Mouse (Mus musculus) fibroblast of lung, adult 2 months (primary cell): ENCODE measurements around the gene Rnaseh2a.
A peak's percentile ranks its signal among the peaks of the same experiment; 100 is the strongest.
"Not testable (repeated sequence)": the region's sequence is repeated elsewhere in the genome, so short reads cannot be mapped to it uniquely, and the experiment has no call there.

Experiments
- DNase-seq: peaks from one replicate; pipeline ENCODE4 v3.0.0-alpha.2; 2011; ENCODE audit warnings: low read depth

The Rnaseh2a gene

DNA sequence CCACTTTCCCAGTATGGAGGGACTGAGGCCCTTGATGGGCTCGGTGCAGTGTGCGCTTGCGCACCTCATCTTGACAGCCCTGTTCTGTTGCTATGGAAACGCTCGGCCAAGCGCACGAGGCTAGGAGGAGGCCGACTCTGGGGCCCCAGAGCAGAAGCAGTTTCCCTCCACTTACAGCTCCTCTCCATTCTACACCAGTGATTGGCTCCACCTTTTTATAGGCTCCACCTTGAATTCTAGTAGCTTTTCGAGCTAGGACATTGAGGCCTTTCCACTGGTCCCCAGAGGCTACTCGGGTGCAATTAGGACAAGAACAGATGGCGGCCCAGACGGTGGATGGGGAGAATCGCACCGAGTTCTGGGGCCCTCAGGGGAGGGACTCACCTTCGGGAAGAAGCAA is 34.7 kb downstream of the Rnaseh2a start:
- DNase-seq: no peak

- DNase-seq: no peak
These were observed 35.6 kb downstream of the Rnaseh2a start for GRCm38 (mm10) chr8:84933767-84934559.

- DNase-seq: no peak
These were observed 39.0 kb downstream of the Rnaseh2a start for GRCm38 (mm10) chr8:84930582-84930981.

DNA sequence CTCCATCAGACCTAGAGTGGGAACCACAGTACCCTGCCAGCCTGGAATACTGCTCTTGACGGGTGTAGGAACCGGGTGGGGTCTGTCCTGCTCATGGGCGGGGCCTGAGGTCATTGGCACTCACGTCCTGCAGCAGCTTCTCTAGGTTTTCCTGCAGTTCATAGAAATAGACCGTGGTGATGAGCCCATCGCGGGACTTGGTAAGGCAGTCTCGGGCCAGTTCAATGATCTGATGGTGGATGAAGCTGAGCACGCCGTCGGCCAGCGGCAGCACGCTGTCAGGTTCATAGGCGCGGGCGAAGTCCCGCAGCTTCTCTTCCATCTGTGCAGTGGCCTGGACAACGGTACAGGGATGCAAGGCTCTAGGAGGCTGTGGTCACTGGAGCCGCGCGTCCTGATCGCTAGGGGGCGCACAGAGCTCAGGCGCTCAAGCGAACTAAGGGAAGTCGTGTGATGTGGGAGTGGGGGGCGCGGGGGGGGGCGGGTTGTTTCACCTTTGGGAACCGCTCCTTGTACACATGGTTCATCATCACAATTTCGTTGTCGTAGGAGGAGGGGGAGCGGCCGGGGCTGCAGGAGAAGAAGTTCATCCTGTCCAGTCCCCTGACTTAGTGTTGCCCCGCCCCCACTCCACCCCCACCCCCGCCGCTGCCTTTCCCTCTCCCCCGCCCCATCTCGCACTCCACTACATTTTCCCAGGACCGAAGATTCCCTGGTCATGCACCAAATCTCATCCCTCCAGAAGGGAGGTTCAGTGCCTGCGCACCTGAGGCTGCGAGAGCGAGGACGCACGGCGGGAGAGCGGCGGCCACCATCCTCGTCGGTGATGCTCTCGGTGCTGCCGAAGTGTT is 40.9 kb downstream of the Rnaseh2a start:
- no peak for DNase-seq

DNA sequence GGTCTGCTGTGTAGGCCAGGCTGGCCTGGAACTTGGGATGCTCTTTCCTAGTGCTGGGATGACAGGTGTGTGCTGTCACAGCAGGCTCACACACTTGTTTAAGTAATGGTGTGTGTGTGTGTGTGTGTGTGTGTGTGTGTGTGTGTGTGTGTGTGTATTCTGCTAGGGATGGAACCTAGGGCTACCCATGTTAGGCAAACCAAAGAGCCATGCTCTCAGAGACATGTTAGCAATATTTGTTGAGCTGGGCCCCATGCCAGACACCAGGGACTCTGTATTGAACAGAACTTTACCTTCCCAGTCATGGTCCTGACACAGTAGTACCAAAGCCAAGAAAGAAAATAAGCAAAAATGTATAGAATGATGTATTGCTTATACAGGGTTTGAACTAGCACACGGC is 42.1 kb downstream of the Rnaseh2a start:
- no peak for DNase-seq

DNA sequence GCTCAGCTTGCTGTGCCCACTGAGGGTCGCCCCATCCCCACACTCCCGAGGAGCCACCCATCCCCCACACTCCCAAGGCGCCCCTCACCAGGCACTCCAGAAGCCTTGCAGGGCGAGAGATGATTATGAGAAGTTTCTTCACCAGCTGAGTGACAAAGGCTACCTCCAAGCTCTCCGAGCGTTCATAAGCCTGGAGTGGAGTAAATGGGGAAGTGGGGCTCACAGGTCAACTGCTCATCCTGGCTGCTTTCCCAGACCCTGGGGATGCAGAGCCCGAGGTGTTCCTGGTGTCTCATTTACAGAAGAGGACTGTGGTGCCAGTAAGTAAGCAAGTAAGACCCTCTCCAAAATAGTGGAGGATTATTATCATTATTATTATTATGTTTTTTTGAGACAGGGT is 44.0 kb downstream of the Rnaseh2a start:
- no peak for DNase-seq

DNA sequence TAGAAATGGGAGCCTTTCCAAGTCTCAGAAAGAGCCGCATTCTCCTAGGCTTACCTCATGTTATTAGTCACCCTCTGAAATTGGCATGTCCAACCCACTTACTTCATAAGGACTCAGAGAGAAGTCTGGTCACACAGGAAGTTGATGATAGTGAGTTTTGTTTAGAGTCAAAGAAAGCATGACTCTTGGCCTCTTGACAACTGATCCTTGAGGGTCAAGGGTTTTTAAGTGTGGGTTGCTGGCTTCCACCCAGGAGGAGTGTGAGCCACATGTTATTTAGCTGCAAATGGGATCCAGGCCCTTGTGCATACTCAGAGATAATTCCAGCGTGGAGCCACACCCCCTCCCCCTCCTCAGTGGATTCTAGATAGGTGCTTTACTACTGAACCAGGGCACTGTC is 48.0 kb downstream of the Rnaseh2a start:
- DNase-seq: no peak

- DNase-seq: no peak
These were observed 50.9 kb downstream of the Rnaseh2a start for GRCm38 (mm10) chr8:84918646-84919045.

- DNase-seq: no peak
These were observed 51.8 kb downstream of the Rnaseh2a start for GRCm38 (mm10) chr8:84917781-84918180.

GRCm38 (mm10) chr8:84915269-84915668 is 54.3 kb downstream of the Rnaseh2a start:
- no peak for DNase-seq

DNA sequence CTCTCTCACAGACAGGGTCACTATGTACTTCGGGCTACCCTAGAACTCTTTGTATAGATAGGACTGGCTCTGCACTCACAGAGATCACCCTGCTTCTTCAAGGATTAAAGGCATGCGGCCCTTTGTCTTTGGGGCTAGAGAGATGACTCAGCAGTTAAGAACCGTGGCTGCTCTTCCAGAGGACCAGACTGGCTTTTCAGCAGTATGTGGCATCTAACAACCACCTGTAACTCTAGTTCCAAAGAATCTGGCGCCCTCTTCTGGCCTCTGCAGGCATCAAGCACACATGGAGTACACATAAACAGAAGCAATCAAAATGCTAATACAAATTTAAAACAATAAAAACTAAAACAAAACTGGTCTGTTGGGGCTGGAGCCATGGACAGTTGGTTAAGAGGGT is 55.6 kb downstream of the Rnaseh2a start:
- DNase-seq: no peak

GRCm38 (mm10) chr8:84913502-84913900 is 56.1 kb downstream of the Rnaseh2a start:
- DNase-seq: no peak

DNA sequence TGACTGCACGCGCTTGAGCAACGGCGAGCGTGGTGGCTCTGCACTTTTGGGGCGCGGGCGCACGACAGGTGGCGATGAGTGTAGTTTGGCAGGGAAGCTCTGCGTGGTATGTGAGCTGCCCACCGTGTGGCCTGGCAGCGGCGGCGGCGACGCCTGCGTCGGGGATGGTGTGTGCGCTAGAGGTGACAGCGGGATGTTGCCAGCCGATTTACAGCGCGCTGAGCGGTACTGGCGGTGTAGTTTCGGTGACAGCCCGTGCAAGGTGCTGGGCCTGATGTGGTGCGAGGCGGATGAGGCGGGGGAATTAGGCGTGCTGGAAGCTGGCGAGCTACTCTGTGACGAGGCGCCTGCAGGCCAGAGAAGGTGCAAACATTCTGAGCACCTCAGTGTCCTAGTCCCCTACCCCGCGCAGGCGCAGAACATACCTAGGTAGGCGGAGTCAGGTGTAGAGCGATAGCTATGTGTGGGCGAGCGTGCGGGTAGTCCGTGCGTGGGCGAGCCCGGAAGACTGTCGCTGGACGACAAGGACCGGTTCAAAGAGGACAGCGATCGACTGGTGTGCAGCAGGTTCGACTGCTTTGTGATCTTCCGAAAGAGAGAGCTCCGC is 56.6 kb downstream of the Rnaseh2a start:
- DNase-seq: no peak

DNA sequence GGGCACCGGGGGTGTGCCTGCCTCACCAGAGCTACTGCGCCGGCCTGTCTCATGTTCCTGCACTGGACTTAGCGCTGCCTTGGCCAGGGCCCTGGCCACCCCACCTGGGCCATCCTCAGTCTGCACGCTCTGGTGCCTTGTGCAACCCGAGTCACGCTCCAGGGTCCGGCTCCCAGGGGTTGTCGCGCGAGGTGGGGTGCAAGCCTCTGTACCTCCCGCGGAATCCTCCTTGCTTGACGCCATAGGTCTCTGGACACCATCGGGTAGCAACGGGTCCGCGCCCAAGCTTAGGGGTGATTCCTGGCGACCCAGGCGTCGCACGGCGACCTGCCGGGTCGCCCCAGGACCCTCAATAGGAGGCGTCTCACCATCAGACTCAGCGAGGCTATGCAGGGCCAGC is 57.2 kb downstream of the Rnaseh2a start:
- DNase-seq: no peak

GRCm38 (mm10) chr8:84911854-84912253 is 57.7 kb downstream of the Rnaseh2a start:
- DNase-seq: no peak

DNA sequence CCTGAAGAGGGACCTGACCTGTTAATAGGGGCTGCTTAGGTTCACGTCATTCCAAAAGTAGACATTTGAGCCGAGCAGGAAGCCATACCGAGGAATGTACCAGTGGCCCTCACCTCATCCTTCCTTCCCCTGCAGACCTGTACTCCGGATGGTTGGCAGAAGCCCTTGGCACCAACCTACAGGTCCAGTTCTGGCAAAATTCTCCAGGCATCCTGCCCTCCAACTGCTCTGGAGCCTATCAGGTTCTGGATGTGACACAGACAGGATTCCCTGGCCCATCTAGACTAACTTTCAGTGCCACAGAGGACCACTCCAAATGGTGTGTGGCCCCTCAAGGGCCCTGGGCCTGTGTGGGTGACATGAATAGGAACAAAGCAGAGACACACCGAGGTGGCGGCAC is 59.0 kb downstream of the Rnaseh2a start:
- no peak for DNase-seq

DNA sequence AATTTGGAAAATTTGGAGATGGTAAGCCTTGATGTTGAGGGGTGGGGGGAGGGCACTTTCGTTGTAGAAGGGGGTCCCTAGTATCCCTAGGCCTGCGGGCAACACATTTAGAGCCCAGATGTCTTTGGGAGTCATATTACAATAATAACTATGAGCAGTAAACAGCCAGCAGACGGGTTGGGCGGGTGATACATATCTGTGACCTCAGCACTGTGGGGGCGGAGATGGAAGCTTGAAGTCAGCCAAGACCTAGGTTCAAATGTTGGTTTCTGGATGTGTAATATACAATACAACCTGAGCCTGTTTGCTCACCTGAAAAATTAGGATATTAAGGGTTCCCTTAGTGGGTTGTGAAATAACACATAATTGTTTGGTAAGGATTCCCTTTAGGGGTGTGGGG is 59.6 kb downstream of the Rnaseh2a start:
- DNase-seq: no peak

DNA sequence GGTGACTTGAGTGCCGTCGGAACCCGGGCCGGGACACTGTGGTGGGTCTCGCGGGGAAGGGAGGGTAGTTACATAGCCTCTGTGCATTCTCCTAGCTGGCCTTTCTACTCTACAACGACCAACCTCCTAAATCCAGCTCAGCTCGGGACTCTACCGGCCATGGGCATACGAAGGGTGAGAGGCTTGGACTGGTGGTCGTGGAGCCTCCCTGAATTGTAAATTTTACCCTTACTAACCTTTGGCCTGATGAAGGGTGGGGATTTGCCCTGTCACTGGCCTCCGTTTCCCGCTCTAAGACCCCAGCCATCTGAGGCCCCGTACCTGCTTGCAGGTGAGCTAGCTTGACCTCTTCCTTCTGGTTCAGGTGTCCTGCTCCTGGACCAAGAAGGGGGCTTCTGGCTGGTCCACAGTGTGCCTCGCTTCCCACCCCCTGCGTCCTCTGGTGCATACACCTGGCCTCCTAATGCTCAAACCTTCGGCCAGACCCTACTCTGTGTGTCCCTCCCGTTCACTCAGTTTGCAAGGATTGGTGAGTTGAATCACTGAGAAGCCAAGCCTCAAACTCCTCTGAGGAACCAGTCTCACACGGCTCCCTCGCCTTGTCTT is 60.3 kb downstream of the Rnaseh2a start:
- no peak for DNase-seq

DNA sequence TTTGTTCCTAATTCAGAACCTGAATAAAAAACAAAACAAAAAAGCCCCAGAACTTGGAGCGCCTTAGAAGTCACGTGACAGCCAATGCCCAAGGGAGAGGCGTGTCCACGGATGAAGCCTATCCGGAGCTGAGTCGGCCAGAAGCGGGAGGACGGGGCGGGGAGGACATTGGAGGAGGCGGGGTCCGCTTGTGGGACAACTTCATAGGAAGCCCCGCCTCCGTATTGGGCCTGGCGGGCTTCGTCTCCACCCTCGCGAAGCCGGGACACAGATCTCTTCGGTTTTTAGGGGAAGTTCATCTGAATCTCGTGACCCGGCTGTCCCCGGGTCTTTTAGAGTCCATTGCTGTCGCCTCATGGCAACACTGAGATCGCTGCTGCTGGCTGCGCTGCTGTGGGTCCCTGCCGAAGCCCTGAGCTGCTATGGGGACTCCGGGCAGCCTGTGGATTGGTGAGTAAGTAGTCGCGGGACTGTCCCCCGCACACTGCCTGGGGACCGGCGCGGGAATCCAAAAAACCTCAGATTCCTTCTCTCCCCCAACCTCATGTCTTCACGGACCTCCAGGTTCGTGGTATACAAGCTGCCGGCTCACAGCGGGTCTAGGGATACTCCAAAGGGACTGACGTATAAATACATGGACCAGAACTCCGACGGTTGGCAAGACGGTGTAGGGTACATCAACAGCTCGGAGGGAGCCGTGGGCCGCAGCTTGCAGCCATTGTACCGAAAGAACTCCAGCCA is 61.0 kb downstream of the Rnaseh2a start, which contains the start of gene Dnase2a:
TSS of gene Dnase2a (plus strand) at position 140 of the 741 bp plus-strand sequence.
- DNase-seq: peak; percentile 95

DNA sequence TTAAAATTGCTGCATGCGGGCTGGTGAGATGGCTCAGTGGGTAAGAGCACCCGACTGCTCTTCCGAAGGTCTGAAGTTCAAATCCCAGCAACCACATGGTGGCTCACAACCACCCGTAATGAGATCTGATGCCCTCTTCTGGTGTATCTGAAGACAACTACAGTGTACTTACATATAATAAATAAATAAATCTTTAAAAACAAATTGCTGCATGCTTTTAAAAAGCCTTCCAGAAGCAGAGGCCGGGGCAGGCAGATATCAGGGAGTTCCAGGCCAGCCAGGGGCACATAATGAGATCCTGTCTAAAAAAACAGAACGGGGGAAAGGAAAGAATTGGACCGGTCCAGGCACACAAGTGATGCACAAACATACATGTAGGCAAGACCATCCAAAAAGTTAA is 61.6 kb downstream of the Rnaseh2a start:
- not testable (repeated sequence) for DNase-seq

GRCm38 (mm10) chr8:84907493-84907892 is 62.1 kb downstream of the Rnaseh2a start:
- no peak for DNase-seq

DNA sequence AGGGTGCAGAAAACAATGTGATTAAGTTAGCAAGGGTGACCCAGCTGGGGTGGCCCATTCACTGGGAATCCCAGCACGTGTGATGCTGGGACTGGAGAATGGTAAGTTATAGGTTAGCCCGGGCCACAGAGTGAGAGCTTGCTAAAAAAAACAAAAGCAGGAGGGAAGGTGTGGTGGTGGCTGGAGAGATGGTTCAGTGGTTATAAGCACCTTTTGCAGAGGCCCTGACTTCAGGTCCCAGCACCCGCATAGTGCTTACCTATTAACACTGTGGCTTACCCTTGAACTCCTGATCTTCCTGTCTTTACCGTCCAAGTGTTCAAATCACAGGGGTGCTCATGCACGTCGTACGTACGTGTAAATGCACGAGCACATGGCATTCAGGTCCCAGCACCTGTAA is 62.5 kb downstream of the Rnaseh2a start:
- DNase-seq: no peak
